Mouse (Mus musculus) v-Abl transformed pro-B cells (cell line): ENCODE measurements around the gene Abcd2.

Experiments
- in situ Hi-C, 2 experiments: fragments of 400-800 bp; cut with MboI; formaldehyde crosslinking; loops; one replicate each; pipeline ENCODE4 v1.15.1; 2025; ENCODE audit not compliant: unreplicated experiment in 2 of 2

The Abcd2 gene

GRCm38 (mm10) chr15:91191412-91192222 is at the start of gene Abcd2:
Gene Abcd2, minus strand, starts transcription at chr15:91191799.
- in situ Hi-C loops = no loop called here

GRCm38 (mm10) chr15:91240683-91241335 is 49.2 kb upstream of the Abcd2 start:
- in situ Hi-C loops = no loop called here

- in situ Hi-C loops = no loop called here
Measured at GRCm38 (mm10) chr15:91237294-91237693, 45.7 kb upstream of the Abcd2 start.

GRCm38 (mm10) chr15:91206518-91206917 is 14.9 kb upstream of the Abcd2 start:
- in situ Hi-C loops = no loop called here

- in situ Hi-C loops = no loop called here
Measured at GRCm38 (mm10) chr15:91203521-91203920, 11.9 kb upstream of the Abcd2 start.

GRCm38 (mm10) chr15:91202486-91202885 is 10.9 kb upstream of the Abcd2 start:
- in situ Hi-C loops = no loop called here

GRCm38 (mm10) chr15:91200833-91201232 is 9.2 kb upstream of the Abcd2 start:
- in situ Hi-C loops = no loop called here

- in situ Hi-C loops = no loop called here
Measured at GRCm38 (mm10) chr15:91199256-91199905, 7.8 kb upstream of the Abcd2 start, which contains the start of gene CN725425. Gene CN725425, plus strand, starts transcription at chr15:91199494.

- in situ Hi-C loops = no loop called here
Measured at GRCm38 (mm10) chr15:91192223-91192598, 612 bp upstream of the Abcd2 start.

GRCm38 (mm10) chr15:91190519-91191207 is 936 bp downstream of the Abcd2 start:
- in situ Hi-C loops = no loop called here

GRCm38 (mm10) chr15:91190026-91190425 is 1.6 kb downstream of the Abcd2 start:
- in situ Hi-C loops = no loop called here

GRCm38 (mm10) chr15:91186358-91186757 is 5.2 kb downstream of the Abcd2 start:
- in situ Hi-C loops = no loop called here

GRCm38 (mm10) chr15:91179911-91180622 is 11.5 kb downstream of the Abcd2 start:
- in situ Hi-C loops = no loop called here

- in situ Hi-C loops = no loop called here
Measured at GRCm38 (mm10) chr15:91178656-91179314, 12.8 kb downstream of the Abcd2 start.

- in situ Hi-C loops = no loop called here
Measured at GRCm38 (mm10) chr15:91172193-91172592, 19.4 kb downstream of the Abcd2 start.

- in situ Hi-C loops = no loop called here
Measured at GRCm38 (mm10) chr15:91171332-91171731, 20.3 kb downstream of the Abcd2 start.

GRCm38 (mm10) chr15:91170602-91171328 is 20.8 kb downstream of the Abcd2 start:
- in situ Hi-C loops = no loop called here

- in situ Hi-C loops = no loop called here
Measured at GRCm38 (mm10) chr15:91167850-91168562, 23.6 kb downstream of the Abcd2 start.
